Mouse (Mus musculus): ENCODE measurements around the gene Htt. TPM values are rescaled to one million over a fixed set of nuclear protein-coding genes. Genes with fewer than 3 reads are reported as not detected.
"Not testable (repeated sequence)": the region's sequence is repeated elsewhere in the genome, so short reads cannot be mapped to it uniquely, and the experiment has no call there.

Htt gene
- polyA plus RNA-seq (2015; fragmentation: Nextera tagmentation; extraction: Ambion mirVana) = 15.1 and 15.5 TPM in 2 replicates

DNA sequence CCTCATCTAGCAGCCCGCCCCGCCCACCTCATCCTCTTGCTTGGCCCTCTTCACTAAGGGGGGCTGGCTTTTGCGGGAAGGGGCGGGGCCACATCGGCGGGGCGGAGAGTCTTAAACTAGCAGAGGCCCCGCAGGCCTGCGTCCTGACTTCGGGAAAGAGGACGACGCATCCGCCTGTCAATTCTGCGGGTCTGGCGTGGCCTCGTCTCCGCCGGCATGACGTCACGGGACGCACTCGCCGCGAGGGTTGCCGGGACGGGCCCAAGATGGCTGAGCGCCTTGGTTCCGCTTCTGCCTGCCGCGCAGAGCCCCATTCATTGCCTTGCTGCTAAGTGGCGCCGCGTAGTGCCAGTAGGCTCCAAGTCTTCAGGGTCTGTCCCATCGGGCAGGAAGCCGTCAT lies at the start of gene Htt:
Gene Htt, plus strand, starts transcription at position 232 of the 400 bp plus-strand sequence.
- peak within 1 kb of the TSS; percentile 95 for H3K27ac ChIP-seq
- 0 out of 2 replicates have a peak, but pooled peaks cover 4% of the 10 kb centered on the region for H3K27me3 ChIP-seq
- WGBS = under 1% methylated on average over 35 of the region's 35 CpGs
- H3K4me2 ChIP-seq (replicated peaks) = peak within 1 kb of the TSS; percentile 93
- H3K4me1 ChIP-seq (replicated peaks) = peaks cover 16% of the 10 kb centered on the region
- H3K4me3 ChIP-seq (replicated peaks) = peak within 1 kb of the TSS; percentile 99
- H3K9me3 ChIP-seq = no peaks in the 10 kb centered on the region
- H3K36me3 ChIP-seq = no peaks in the 10 kb centered on the region
- peak within 1 kb of the TSS; percentile 97 for H3K9ac ChIP-seq (replicated peaks)
- peak; percentile 99 for ATAC-seq

GRCm38 (mm10) chr5:34714371-34714770 lies 47.2 kb upstream of the Htt start:
- not testable (repeated sequence) for H3K27me3 ChIP-seq

DNA sequence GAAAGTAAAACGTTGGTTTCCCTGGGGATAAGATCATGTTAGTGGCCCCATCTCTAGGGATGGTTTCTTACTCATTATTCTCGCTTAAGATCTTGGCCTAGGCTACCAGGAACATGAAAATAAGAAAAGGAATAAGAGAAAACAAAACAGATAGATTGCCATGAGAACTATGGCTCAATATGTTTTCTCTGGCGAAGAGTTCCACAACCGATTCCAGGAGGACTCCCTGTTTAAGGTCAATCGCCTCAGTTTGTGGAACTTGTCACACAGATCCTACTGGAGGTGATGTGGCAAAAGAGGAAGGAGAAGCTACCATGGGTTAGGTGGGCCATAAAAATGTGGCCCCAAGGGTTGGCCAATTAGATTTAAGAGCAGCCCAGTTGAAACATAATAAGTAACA lies 46.7 kb upstream of the Htt start:
- no peaks in the 10 kb centered on the region for H3K36me3 ChIP-seq
- no peak overlapping the region for H3K27ac ChIP-seq
- no peaks in the 10 kb centered on the region for H3K27me3 ChIP-seq
- H3K4me1 ChIP-seq (replicated peaks) = no peaks in the 10 kb centered on the region
- H3K9ac ChIP-seq (replicated peaks) = no peak overlapping the region
- ATAC-seq = no peak
- 89% methylated on average over 5 of the region's 5 CpGs for WGBS
- no peak overlapping the region for H3K4me3 ChIP-seq (replicated peaks)
- no peak overlapping the region for H3K4me2 ChIP-seq (replicated peaks)
- H3K9me3 ChIP-seq = no peaks in the 10 kb centered on the region

More at GRCm38 (mm10) chr5:34714371-34714770, 47.2 kb upstream of the Htt start:
- H3K4me1 ChIP-seq (replicated peaks); ATAC-seq; H3K36me3 ChIP-seq; H3K9ac ChIP-seq (replicated peaks); H3K4me3 ChIP-seq (replicated peaks); H3K4me2 ChIP-seq (replicated peaks); H3K9me3 ChIP-seq; H3K27ac ChIP-seq: not testable (repeated sequence)
- WGBS = 81% methylated on average over 3 of the region's 3 CpGs

DNA sequence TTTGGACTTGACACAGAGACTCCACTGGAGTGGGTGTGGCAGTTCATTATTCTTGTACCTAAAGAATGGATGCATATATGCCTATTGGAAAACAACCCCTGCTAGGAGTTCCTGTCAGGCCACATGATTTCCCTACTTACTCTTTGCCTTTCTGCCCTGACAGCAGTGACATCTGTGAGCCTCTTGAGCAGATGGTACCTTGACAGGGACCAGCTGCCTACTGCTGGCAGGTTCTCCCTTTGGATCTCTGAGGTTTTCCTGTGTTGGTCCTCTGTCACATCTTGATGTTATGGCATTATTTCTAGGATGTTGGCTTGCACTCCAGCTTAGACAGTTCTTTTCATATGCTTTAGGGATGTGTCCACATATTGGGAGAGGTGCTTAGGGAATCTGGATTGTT lies 32.4 kb upstream of the Htt start:
- H3K27me3 ChIP-seq = no peaks in the 10 kb centered on the region
- H3K27ac ChIP-seq = no peak overlapping the region
- H3K4me3 ChIP-seq (replicated peaks) = no peak overlapping the region
- no peak for ATAC-seq
- no peaks in the 10 kb centered on the region for H3K9me3 ChIP-seq
- no peaks in the 10 kb centered on the region for H3K36me3 ChIP-seq
- H3K4me1 ChIP-seq (replicated peaks) = no peaks in the 10 kb centered on the region
- H3K4me2 ChIP-seq (replicated peaks) = no peak overlapping the region
- H3K9ac ChIP-seq (replicated peaks) = no peak overlapping the region

DNA sequence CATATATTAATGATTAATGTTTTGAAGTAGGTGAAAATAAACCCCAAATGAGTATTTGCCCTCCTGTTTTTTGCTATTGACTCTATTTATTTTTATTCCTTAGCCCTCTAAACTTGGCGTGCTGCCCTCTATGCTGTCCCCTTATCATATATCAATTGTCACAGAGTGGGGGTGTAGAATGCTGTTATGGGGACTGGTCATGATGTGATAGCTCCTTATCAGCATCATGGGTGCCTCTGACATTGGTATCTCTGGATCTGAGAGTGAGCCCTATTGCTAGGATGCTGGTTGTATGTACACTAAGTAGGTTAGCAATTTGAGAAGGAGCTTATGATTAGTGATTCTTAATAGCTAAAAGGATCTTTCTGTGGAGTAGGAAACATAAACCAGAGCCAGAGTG lies 31.3 kb upstream of the Htt start:
- H3K9me3 ChIP-seq = no peaks in the 10 kb centered on the region
- 73% methylated on average over 1 of the region's 1 CpGs for WGBS
- no peak for ATAC-seq
- no peak overlapping the region for H3K4me3 ChIP-seq (replicated peaks)
- H3K27ac ChIP-seq = no peak overlapping the region
- no peaks in the 10 kb centered on the region for H3K4me1 ChIP-seq (replicated peaks)
- H3K9ac ChIP-seq (replicated peaks) = no peak overlapping the region
- no peaks in the 10 kb centered on the region for H3K27me3 ChIP-seq
- H3K36me3 ChIP-seq = no peaks in the 10 kb centered on the region
- H3K4me2 ChIP-seq (replicated peaks) = no peak overlapping the region

DNA sequence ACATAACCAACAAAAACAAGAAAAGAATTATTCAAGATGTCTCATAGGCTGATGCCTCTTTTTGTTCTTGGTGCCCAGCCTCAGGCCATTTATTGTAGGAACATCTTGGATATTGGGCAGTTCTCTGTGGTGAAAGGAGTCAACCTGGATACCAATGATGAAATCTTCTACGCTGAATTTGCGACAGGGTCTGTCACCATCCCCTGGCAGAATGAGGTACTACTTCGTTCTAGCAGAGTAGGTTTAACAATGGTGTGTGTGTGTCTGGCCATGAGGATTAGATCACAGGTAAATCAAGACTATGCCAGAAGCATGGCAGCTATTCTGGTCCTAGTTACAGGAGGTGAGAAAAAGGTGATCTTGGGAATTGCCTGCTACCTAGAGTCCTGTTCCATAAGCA lies 10.1 kb upstream of the Htt start:
- no peak overlapping the region for H3K4me3 ChIP-seq (replicated peaks)

GRCm38 (mm10) chr5:34758762-34759161 lies 2.8 kb upstream of the Htt start:
- H3K4me3 ChIP-seq (replicated peaks) = no peak overlapping the region
- 0 out of 2 replicates have a peak, but pooled peaks cover 4% of the 10 kb centered on the region for H3K27me3 ChIP-seq
- H3K4me2 ChIP-seq (replicated peaks) = no peak overlapping the region
- no peak overlapping the region for H3K9ac ChIP-seq (replicated peaks)
- H3K36me3 ChIP-seq = no peaks in the 10 kb centered on the region
- H3K9me3 ChIP-seq = no peaks in the 10 kb centered on the region
- H3K4me1 ChIP-seq (replicated peaks) = peaks cover 16% of the 10 kb centered on the region
- H3K27ac ChIP-seq = no peak overlapping the region
- WGBS = 83% methylated on average over 1 of the region's 1 CpGs
- no peak for ATAC-seq

More for the DNA sequence above, 10.1 kb upstream of the Htt start:
- Histone ChIP-seq H3K9ac (replicated peaks) (no peak overlapping the region), H3K4me1 (replicated peaks) (no peaks in the 10 kb centered on the region), H3K4me2 (replicated peaks) (no peak overlapping the region), H3K27ac (no peak overlapping the region), H3K9me3 (no peaks in the 10 kb centered on the region), H3K36me3 (no peaks in the 10 kb centered on the region), H3K27me3 (no peaks in the 10 kb centered on the region)
- WGBS = 66% methylated on average over 3 of the region's 3 CpGs
- ATAC-seq = no peak

DNA sequence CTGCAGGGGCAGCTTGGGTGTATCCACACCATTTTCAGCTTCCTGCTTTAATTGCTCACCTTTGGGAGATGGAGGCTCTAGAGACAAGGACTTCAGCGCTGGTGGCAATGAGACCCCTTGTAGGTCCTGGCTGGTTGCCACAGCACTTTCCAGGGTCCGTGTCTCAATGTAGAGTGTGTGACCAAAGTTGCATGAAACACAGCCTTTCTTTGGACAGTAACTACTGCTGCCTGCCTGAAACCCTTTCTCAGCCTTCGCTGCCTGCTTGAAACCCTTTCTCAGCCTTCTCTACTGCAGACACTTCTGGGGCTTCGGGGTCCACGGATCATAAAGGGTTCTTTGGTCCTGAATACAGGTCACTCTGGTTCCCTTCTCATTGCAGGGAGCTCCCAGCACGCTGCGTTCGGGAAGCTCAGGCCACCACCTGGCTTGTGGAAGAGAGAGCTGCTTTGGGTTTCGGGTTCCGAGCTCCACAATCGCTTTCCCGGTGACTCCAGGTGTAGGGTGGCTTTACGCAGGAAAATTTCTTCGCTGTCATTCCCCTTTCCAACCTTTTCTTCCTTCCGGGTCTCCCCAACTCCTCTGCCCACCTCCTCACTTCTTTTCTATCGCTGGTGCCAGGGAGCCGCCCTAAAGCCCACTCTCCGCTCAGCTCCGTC lies 561 bp upstream of the Htt start:
- peak overlapping the region; percentile 95 for H3K27ac ChIP-seq
- 1% methylated on average over 19 of the region's 19 CpGs for WGBS
- H3K27me3 ChIP-seq = 0 out of 2 replicates have a peak, but pooled peaks cover 4% of the 10 kb centered on the region
- peak overlapping the region; percentile 99 for H3K4me3 ChIP-seq (replicated peaks)
- H3K4me1 ChIP-seq (replicated peaks) = peaks cover 16% of the 10 kb centered on the region
- H3K4me2 ChIP-seq (replicated peaks) = peak overlapping the region; percentile 93
- peak overlapping the region; percentile 67 for H3K9ac ChIP-seq (replicated peaks)
- no peaks in the 10 kb centered on the region for H3K36me3 ChIP-seq
- peak; percentile 57 for ATAC-seq
- H3K9me3 ChIP-seq = no peaks in the 10 kb centered on the region

GRCm38 (mm10) chr5:34761934-34762611 lies 533 bp downstream of the Htt start:
- WGBS = under 1% methylated on average over 37 of the region's 54 CpGs
- Histone ChIP-seq H3K4me3 (replicated peaks) (peak overlapping the region; percentile 99), H3K36me3 (no peaks in the 10 kb centered on the region), H3K9ac (replicated peaks) (peak overlapping the region; percentile 97), H3K27ac (peak overlapping the region; percentile 95), H3K9me3 (no peaks in the 10 kb centered on the region), H3K27me3 (0 out of 2 replicates have a peak, but pooled peaks cover 4% of the 10 kb centered on the region), H3K4me1 (replicated peaks) (peaks cover 16% of the 10 kb centered on the region), H3K4me2 (replicated peaks) (peak overlapping the region; percentile 93)
- ATAC-seq = peak; percentile 81

DNA sequence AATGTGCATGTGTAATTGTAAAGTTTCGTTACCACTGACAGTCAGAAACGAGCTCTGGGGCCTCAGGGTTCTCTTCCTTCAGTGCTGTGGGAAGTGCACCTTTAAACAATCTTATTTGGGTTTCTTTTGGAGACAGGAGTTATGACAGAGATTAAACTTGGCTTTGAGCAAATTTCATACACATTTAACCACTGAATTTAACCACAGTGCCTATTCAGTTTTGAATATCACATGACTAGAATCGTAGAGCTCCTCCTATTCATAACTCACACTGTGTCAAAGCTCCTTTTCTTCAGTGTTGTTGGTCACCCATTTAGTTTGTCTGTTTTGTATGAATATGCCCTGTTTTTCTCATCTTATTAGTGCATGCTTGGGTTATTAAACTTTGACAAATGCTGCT lies 10.3 kb downstream of the Htt start:
- Histone ChIP-seq H3K27ac (no peak overlapping the region), H3K9ac (replicated peaks) (no peak overlapping the region), H3K4me3 (replicated peaks) (no peak overlapping the region), H3K9me3 (no peaks in the 10 kb centered on the region), H3K4me1 (replicated peaks) (no peaks in the 10 kb centered on the region), H3K4me2 (replicated peaks) (no peak overlapping the region), H3K36me3 (no peaks in the 10 kb centered on the region), H3K27me3 (no peaks in the 10 kb centered on the region)
- 96% methylated on average over 3 of the region's 3 CpGs for WGBS
- no peak for ATAC-seq

GRCm38 (mm10) chr5:34772696-34773245 lies 11.2 kb downstream of the Htt start:
- Histone ChIP-seq H3K36me3 (no peaks in the 10 kb centered on the region), H3K9me3 (no peaks in the 10 kb centered on the region), H3K4me2 (replicated peaks) (no peak overlapping the region), H3K4me3 (replicated peaks) (no peak overlapping the region), H3K4me1 (replicated peaks) (no peaks in the 10 kb centered on the region), H3K27me3 (no peaks in the 10 kb centered on the region), H3K27ac (no peak overlapping the region), H3K9ac (replicated peaks) (no peak overlapping the region)
- WGBS = 96% methylated on average over 4 of the region's 4 CpGs
- no peak for ATAC-seq

- Histone ChIP-seq H3K27me3 (no peaks in the 10 kb centered on the region), H3K4me1 (replicated peaks) (no peaks in the 10 kb centered on the region), H3K36me3 (no peaks in the 10 kb centered on the region), H3K27ac (no peak overlapping the region), H3K9ac (replicated peaks) (no peak overlapping the region), H3K4me3 (replicated peaks) (no peak overlapping the region), H3K4me2 (replicated peaks) (no peak overlapping the region), H3K9me3 (no peaks in the 10 kb centered on the region)
- WGBS = 93% methylated on average over 2 of the region's 2 CpGs
- ATAC-seq = no peak
These were observed 11.9 kb downstream of the Htt start for GRCm38 (mm10) chr5:34773392-34773791.
